Mouse (Mus musculus): ENCODE measurements around the gene Catip. TPM values are rescaled to one million over a fixed set of nuclear protein-coding genes. Genes with fewer than 3 reads are reported as not detected.

Gene Catip
- total RNA-seq, 2 experiments from 2014 or later, result 1.2 to 1.7 TPM

DNA sequence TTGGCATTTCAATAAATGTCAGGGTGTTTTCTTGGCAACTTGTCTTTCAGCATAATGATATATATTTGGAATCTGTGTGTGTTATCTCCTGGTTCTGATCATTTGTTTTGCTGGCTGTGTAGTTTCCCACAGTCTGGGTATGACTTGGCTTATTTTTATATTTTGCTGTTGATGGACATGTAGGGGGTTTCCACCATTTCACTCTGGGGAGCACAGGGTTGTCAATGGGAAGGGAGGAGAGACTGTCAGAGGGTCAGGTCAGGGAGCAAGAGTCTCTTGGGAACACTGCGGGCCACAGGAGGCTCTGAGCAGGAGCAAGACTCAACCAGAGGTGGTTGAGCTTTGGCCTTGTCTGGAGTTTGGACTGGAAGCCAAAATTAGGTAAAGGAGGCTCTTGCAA lies 19.6 kb upstream of the Catip start:
- no peak for DNase-seq (ENCODE audit: low spot score in 2 of 2)

GRCm38 (mm10) chr1:74343161-74343560 lies 18.7 kb upstream of the Catip start:
- DNase-seq (ENCODE audit: low spot score in 2 of 2), result no peak

- DNase-seq (ENCODE audit: low spot score in 2 of 2), result no peak
These were observed 17.6 kb upstream of the Catip start for GRCm38 (mm10) chr1:74344163-74344916.

GRCm38 (mm10) chr1:74351185-74351769 lies 10.6 kb upstream of the Catip start:
- no peak for DNase-seq (ENCODE audit: low spot score in 2 of 2)

DNA sequence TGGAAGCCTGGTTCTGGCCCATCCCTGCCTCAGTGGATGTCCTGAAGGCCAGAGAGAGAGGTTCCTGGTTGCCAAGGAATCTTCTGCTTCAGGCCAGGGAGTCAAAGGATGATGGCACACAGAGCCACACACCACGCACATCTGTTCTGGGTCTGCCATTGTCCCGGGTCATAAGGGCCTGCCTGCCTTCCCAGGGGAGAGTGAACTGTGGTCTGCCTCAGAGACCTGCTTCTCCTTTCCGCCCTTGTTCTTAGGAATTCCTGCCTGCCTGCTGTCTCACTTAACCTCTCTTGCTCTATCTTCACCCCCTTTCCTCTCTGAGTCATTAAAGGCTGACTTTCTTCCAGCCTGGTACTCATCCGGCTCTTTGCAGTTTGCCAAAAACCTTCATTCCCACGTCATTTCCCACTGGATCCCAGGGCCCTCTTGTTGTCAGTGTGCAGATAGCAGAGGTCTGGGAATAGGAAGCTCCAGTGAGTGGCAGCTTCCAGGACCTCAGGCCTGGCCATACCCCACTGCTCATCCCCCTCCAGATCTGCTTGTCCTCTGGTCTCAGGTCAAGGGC lies 9.3 kb upstream of the Catip start:
- no peak for DNase-seq (ENCODE audit: low spot score in 2 of 2)

GRCm38 (mm10) chr1:74353453-74354229 lies 8.3 kb upstream of the Catip start:
- no peak for DNase-seq (ENCODE audit: low spot score in 2 of 2)

DNA sequence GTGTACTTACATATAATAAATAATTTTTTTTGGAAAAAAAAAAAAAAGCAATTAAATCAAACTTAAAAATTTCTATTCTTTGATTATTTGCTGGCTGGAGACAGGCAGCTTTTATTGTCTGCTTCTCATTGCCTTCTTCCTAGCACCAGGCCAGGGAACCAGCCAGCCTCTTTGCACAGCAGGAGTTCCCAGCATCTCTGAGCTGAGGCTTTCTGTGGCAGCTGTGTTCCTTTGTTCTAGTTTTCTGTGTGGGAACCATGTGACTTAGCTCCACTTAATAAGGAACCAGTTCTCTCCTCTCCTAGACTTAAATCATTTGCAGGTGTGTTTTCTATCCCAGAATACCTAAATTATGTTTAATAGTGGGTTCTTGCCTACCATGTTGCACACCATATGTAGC lies 4.4 kb upstream of the Catip start:
- no peak for DNase-seq (ENCODE audit: low spot score in 2 of 2)

- no peak for DNase-seq (ENCODE audit: low spot score in 2 of 2)
These were observed 1.9 kb upstream of the Catip start for GRCm38 (mm10) chr1:74359952-74360517.

GRCm38 (mm10) chr1:74362325-74363229 lies 669 bp downstream of the Catip start:
- DNase-seq (ENCODE audit: low spot score in 2 of 2), result peak in 1 of 2 experiments; percentile 28

- DNase-seq (ENCODE audit: low spot score in 2 of 2), result no peak
These were observed 1.5 kb downstream of the Catip start for GRCm38 (mm10) chr1:74363437-74363836.

GRCm38 (mm10) chr1:74364270-74364669 lies 2.4 kb downstream of the Catip start:
- DNase-seq (ENCODE audit: low spot score in 2 of 2), result no peak

GRCm38 (mm10) chr1:74367886-74368645 lies 6.2 kb downstream of the Catip start:
- peak in 1 of 2 experiments; percentile 36 for DNase-seq (ENCODE audit: low spot score in 2 of 2)

- no peak for DNase-seq (ENCODE audit: low spot score in 2 of 2)
These were observed 8.1 kb downstream of the Catip start for GRCm38 (mm10) chr1:74370040-74370439.

DNA sequence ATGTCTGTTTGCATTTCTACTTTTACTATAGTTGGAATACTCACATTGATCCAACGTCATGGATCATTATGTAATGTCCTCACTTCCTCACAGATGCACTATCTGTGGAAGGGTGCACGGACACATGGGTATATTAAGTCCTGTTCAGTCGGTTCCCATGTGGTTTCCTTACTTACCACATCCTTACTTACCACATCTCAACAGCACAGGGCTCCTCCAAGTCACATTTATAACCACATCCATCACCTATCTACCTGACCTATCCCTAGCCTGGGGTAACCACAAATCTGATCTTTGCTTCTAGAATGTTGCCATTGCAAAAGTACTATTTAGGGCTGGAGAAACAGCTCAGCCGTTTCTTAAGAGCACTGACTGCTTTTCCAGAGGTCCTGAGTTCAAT lies 11.5 kb downstream of the Catip start:
- DNase-seq (ENCODE audit: low spot score in 2 of 2), result no peak

- no peak for DNase-seq (ENCODE audit: low spot score in 2 of 2)
These were observed 13.1 kb downstream of the Catip start, which contains the start of gene Slc11a1 for GRCm38 (mm10) chr1:74374980-74375379. TSS of gene Slc11a1 (plus strand) at chr1:74375195.

GRCm38 (mm10) chr1:74375561-74375960 lies 13.7 kb downstream of the Catip start:
- DNase-seq (ENCODE audit: low spot score in 2 of 2), result no peak

DNA sequence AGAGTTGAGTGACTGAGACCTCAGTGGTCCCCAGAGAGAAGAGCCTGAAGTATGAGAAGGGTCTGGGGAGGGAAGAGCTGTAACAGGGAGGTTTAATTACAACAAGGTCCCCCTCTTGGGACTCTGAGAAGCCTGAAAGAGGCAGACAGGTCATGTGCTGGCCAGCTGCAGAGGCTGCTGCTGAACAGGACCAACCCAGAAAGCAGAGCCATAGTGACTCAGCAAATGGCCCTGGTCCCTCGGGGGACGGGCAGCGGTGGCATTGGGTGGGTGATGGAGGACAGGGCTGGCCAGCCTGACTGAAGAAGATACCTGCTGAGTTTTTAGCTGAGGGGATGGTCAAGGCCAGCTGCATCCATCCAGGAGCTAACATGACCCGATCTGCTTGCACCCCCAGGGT lies 14.5 kb downstream of the Catip start:
- no peak for DNase-seq (ENCODE audit: low spot score in 2 of 2)

- DNase-seq (ENCODE audit: low spot score in 2 of 2), result no peak
These were observed 17.2 kb downstream of the Catip start for GRCm38 (mm10) chr1:74379058-74379504.

DNA sequence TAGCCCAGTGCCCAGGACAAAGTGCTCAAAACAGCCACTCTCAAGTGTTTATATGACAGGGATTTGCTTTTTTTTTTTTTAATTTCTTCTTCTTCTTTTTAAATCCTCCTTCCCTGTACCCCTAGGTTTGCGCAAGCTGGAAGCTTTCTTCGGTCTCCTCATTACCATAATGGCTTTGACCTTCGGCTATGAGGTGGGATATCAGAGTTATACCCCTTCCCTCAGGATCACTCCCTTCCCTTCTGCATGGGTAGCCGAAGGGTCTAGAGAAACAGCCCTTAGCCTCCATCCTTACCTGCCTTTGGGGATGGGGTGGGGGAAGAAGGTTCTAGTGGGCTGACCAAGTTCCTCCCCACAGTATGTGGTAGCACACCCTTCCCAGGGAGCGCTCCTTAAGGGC lies 18.6 kb downstream of the Catip start:
- DNase-seq (ENCODE audit: low spot score in 2 of 2), result no peak
